Mouse (Mus musculus): ENCODE data around the gene Dapk2. TPM values are rescaled to one million over a fixed set of nuclear protein-coding genes. Genes with fewer than 3 reads are reported as not detected.

Gene Dapk2
- polyA plus RNA-seq (2012; fragmentation: generic; extraction: Trizol): 22.8 TPM
- long read RNA-seq, experiment 1, transcript Dapk2-201 (12 exons, 1,772 nt): major isoform, 52 of 66 reads
- long read RNA-seq, experiment 1, partial matches to known transcripts: 5 of 66 reads
- long read RNA-seq, experiment 1, other reads (novel, unspliced or antisense): 9 of 66 reads
- long read RNA-seq, experiment 2, transcript Dapk2-201 (12 exons, 1,772 nt): major isoform, 41 of 42 reads
- long read RNA-seq, experiment 2, partial matches to known transcripts: 0 of 42 reads
- long read RNA-seq, experiment 2, other reads (novel, unspliced or antisense): 1 of 42 reads

DNA sequence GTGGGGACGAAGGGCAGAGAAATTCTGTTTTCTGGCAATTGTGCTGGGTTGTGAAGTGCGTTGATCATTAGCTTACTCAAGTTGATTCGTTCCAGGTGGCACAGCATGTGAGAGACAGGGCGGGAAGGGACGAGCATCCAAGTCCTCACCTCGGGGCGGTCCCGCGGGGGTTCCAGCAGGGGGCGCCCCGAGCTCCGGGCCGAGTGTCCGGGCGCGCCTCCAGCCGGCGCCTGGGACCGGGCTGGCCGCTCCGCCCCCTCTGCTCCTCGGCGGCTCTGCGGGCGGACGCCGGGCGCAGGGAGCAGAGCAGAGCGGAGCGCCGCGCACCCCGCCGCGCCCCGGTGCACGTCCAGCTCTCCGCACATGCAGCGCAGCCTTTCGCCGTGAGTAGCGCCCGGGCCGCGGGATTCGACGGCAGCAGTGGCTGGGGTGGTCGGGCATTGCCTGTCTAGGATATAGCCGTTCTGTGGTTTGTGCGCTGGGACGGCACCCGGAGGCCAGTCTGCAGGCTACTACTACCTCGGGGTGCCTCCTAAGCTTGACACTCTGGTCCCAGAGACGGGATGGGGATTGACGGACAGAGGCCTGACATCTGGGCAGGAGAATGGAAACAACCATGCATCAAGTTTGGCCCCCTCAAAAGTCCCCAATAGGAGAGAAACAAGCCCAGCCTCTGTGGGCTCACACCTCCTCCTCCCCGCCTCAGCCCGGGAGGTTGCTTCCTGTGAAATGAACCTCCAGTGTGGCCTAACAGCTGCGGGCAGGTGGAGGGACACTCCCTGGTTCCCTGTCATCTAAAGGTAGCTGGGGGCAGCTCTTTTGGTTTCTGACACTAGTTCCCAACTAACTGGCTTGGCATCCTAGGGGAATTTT, at the start of gene Dapk2:
Gene Dapk2, plus strand, starts transcription at position 266 of the 873 bp plus-strand sequence.
- no peaks in the 10 kb centered on the region for H3K79me2 ChIP-seq (ENCODE audit: control insufficient read depth, insufficient read depth)
- no peak within 1 kb of the TSS for H3K4me3 ChIP-seq (ENCODE audit: insufficient read depth, poor library complexity, severe bottlenecking)
- H3ac ChIP-seq (ENCODE audit: control insufficient read depth, insufficient read length, low read depth): peak within 1 kb of the TSS; percentile 32
- TF ChIP-seq CTCF (IDR thresholded peaks at IDR 0.05; ENCODE audit: control insufficient read depth, insufficient read depth, insufficient read length) (peak; percentile 78), FOSL1 (IDR thresholded peaks at IDR 0.05; ENCODE audit: insufficient read depth, low read length, poor library complexity, severe bottlenecking) (no peak), MAX (IDR thresholded peaks at IDR 0.05) (no peak), MYOG (IDR thresholded peaks at IDR 0.05; ENCODE audit: control insufficient read depth, extremely low read depth, insufficient read length) (no peak), CEBPB (IDR thresholded peaks at IDR 0.05; ENCODE audit: low read depth) (no peak), MYOD1 (IDR thresholded peaks at IDR 0.05; ENCODE audit: control insufficient read depth, insufficient read length, low read depth) (no peak)
- no peaks in the 10 kb centered on the region for H3K27me3 ChIP-seq (ENCODE audit: control insufficient read depth, insufficient read depth, insufficient read length)
- H3K36me3 ChIP-seq (ENCODE audit: control insufficient read depth, insufficient read depth): no peaks in the 10 kb centered on the region
- H3K79me3 ChIP-seq (ENCODE audit: low read depth): no peaks in the 10 kb centered on the region

DNA sequence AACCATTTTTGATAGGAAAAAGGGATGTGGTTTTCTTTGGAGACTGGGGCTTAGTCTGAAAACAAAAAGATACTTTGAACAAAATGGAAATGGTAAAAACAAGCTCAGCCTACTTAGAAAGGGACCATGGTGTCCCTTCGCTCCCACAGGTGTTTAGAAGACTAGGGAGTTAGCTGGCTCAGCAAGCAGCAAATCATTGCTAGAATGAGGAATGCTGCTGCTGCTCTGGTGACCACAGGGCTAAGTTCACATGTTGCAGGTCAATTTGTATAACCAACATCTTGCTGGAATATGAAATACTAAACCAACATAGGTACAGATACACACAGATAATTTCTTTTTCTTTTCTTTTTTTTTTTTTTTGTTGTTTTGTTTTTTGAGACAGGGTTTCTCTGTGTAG, 48.4 kb upstream of the Dapk2 start:
- Histone ChIP-seq H3K27me3 (ENCODE audit: control insufficient read depth, insufficient read depth, insufficient read length) (no peaks in the 10 kb centered on the region), H3ac (ENCODE audit: control insufficient read depth, insufficient read length, low read depth) (no peak overlapping the region), H3K36me3 (ENCODE audit: control insufficient read depth, insufficient read depth) (peaks cover 45% of the 10 kb centered on the region), H3K4me3 (ENCODE audit: insufficient read depth, poor library complexity, severe bottlenecking) (no peak overlapping the region), H3K79me3 (ENCODE audit: low read depth) (no peaks in the 10 kb centered on the region), H3K79me2 (ENCODE audit: control insufficient read depth, insufficient read depth) (peaks cover 10% of the 10 kb centered on the region)
- no peak for TF ChIP-seq MAX (IDR thresholded peaks at IDR 0.05)
- no peak for TF ChIP-seq CEBPB (IDR thresholded peaks at IDR 0.05; ENCODE audit: low read depth)
- no peak for TF ChIP-seq MYOD1 (IDR thresholded peaks at IDR 0.05; ENCODE audit: control insufficient read depth, insufficient read length, low read depth)
- TF ChIP-seq USF1 (IDR thresholded peaks at IDR 0.05; ENCODE audit: low read depth): no peak
- TF ChIP-seq CTCF (IDR thresholded peaks at IDR 0.05; ENCODE audit: control insufficient read depth, insufficient read depth, insufficient read length): no peak
- TF ChIP-seq MYOG (IDR thresholded peaks at IDR 0.05; ENCODE audit: control insufficient read depth, extremely low read depth, insufficient read length): no peak
- TF ChIP-seq FOSL1 (IDR thresholded peaks at IDR 0.05; ENCODE audit: insufficient read depth, low read length, poor library complexity, severe bottlenecking): no peak

DNA sequence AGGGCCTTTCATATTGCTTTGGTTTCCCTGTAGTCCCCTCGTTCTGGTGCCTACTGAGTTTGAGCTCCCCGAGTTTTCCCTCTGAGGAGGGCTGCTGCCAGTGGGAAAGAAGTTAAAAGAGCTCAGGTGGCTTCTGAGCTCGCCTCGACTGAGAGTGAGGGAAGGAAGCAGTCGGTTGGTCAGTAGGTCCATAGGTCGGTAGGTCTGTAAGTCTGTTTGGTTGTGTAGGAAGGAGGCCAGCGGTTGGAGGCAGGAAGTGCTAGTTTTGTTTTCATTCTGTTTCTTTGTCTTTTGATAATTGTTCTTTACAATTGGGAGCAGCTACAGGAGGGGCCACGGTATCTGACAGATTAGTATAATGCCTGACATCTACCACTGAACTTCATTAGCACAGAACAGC, 47.9 kb upstream of the Dapk2 start:
- Histone ChIP-seq H3K27me3 (ENCODE audit: control insufficient read depth, insufficient read depth, insufficient read length) (no peaks in the 10 kb centered on the region), H3K36me3 (ENCODE audit: control insufficient read depth, insufficient read depth) (peaks cover 40% of the 10 kb centered on the region), H3K79me2 (ENCODE audit: control insufficient read depth, insufficient read depth) (peaks cover 15% of the 10 kb centered on the region), H3K79me3 (ENCODE audit: low read depth) (no peaks in the 10 kb centered on the region), H3K4me3 (ENCODE audit: insufficient read depth, poor library complexity, severe bottlenecking) (no peak overlapping the region), H3ac (ENCODE audit: control insufficient read depth, insufficient read length, low read depth) (no peak overlapping the region)
- TF ChIP-seq USF1 (IDR thresholded peaks at IDR 0.05; ENCODE audit: low read depth) (no peak), FOSL1 (IDR thresholded peaks at IDR 0.05; ENCODE audit: insufficient read depth, low read length, poor library complexity, severe bottlenecking) (no peak), CTCF (IDR thresholded peaks at IDR 0.05; ENCODE audit: control insufficient read depth, insufficient read depth, insufficient read length) (no peak), MYOG (IDR thresholded peaks at IDR 0.05; ENCODE audit: control insufficient read depth, extremely low read depth, insufficient read length) (no peak), MAX (IDR thresholded peaks at IDR 0.05) (no peak), CEBPB (IDR thresholded peaks at IDR 0.05; ENCODE audit: low read depth) (no peak), MYOD1 (IDR thresholded peaks at IDR 0.05; ENCODE audit: control insufficient read depth, insufficient read length, low read depth) (no peak)

- TF ChIP-seq MYOD1 (IDR thresholded peaks at IDR 0.05; ENCODE audit: control insufficient read depth, insufficient read length, low read depth): no peak
- TF ChIP-seq FOSL1 (IDR thresholded peaks at IDR 0.05; ENCODE audit: insufficient read depth, low read length, poor library complexity, severe bottlenecking): no peak
- TF ChIP-seq CEBPB (IDR thresholded peaks at IDR 0.05; ENCODE audit: low read depth): no peak
- TF ChIP-seq USF1 (IDR thresholded peaks at IDR 0.05; ENCODE audit: low read depth): no peak
- TF ChIP-seq MAX (IDR thresholded peaks at IDR 0.05): no peak
- no peak for TF ChIP-seq MYOG (IDR thresholded peaks at IDR 0.05; ENCODE audit: control insufficient read depth, extremely low read depth, insufficient read length)
- TF ChIP-seq CTCF (IDR thresholded peaks at IDR 0.05; ENCODE audit: control insufficient read depth, insufficient read depth, insufficient read length): no peak
- Histone ChIP-seq H3ac (ENCODE audit: control insufficient read depth, insufficient read length, low read depth) (no peak overlapping the region), H3K79me2 (ENCODE audit: control insufficient read depth, insufficient read depth) (peaks cover 15% of the 10 kb centered on the region), H3K4me3 (ENCODE audit: insufficient read depth, poor library complexity, severe bottlenecking) (no peak overlapping the region), H3K27me3 (ENCODE audit: control insufficient read depth, insufficient read depth, insufficient read length) (no peaks in the 10 kb centered on the region), H3K36me3 (ENCODE audit: control insufficient read depth, insufficient read depth) (peaks cover 40% of the 10 kb centered on the region), H3K79me3 (ENCODE audit: low read depth) (no peaks in the 10 kb centered on the region)
These were observed 47.2 kb upstream of the Dapk2 start for GRCm38 (mm10) chr9:66110611-66111379.

GRCm38 (mm10) chr9:66114341-66114740, 43.7 kb upstream of the Dapk2 start:
- H3K36me3 ChIP-seq (ENCODE audit: control insufficient read depth, insufficient read depth): peaks cover 23% of the 10 kb centered on the region
- no peaks in the 10 kb centered on the region for H3K27me3 ChIP-seq (ENCODE audit: control insufficient read depth, insufficient read depth, insufficient read length)
- no peak for TF ChIP-seq MYOG (IDR thresholded peaks at IDR 0.05; ENCODE audit: control insufficient read depth, extremely low read depth, insufficient read length)
- no peak for TF ChIP-seq FOSL1 (IDR thresholded peaks at IDR 0.05; ENCODE audit: insufficient read depth, low read length, poor library complexity, severe bottlenecking)
- no peak for TF ChIP-seq MYOD1 (IDR thresholded peaks at IDR 0.05; ENCODE audit: control insufficient read depth, insufficient read length, low read depth)
- TF ChIP-seq CTCF (IDR thresholded peaks at IDR 0.05; ENCODE audit: control insufficient read depth, insufficient read depth, insufficient read length): no peak
- TF ChIP-seq CEBPB (IDR thresholded peaks at IDR 0.05; ENCODE audit: low read depth): no peak
- TF ChIP-seq USF1 (IDR thresholded peaks at IDR 0.05; ENCODE audit: low read depth): no peak
- TF ChIP-seq MAX (IDR thresholded peaks at IDR 0.05): no peak
- H3K4me3 ChIP-seq (ENCODE audit: insufficient read depth, poor library complexity, severe bottlenecking): no peak overlapping the region
- H3K79me2 ChIP-seq (ENCODE audit: control insufficient read depth, insufficient read depth): peaks cover 46% of the 10 kb centered on the region
- no peak overlapping the region for H3ac ChIP-seq (ENCODE audit: control insufficient read depth, insufficient read length, low read depth)
- peaks cover 3% of the 10 kb centered on the region for H3K79me3 ChIP-seq (ENCODE audit: low read depth)

Data from C2C12 (cell line).